Mouse (Mus musculus): ENCODE results near the gene Slc38a4. TPM values are rescaled to one million over a fixed set of nuclear protein-coding genes. Genes with fewer than 3 reads are reported as not detected.

Gene Slc38a4
- total and polyA plus RNA-seq, 3 experiments: 0.13 to 0.51 (median 0.17) TPM

DNA sequence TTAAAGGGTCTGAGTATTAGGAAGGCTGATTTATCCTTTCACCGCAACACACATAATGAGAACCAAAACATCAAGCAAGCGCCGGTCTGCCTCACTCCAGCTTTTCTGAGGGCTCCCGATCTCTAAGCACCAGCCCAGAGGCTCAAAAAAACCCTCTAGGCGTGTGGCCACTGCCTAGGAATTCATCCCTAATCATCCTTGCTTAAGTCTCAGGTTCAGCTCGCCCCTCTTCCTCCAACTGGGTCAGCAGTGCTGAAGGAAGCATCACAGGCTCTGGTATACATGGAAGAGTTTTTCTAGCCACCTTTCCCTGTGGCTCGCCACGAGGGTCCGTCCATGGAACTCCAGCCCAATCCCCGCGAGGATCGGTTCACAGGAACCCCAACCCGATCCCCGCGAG is 1.6 kb downstream of the Slc38a4 start:
- DNase-seq (ENCODE audit: extremely low read depth): no peak
- no peak overlapping the region for H3K4me3 ChIP-seq (replicated peaks in 1 of 3; ENCODE audit: low read depth in 2 of 3, low read length in 2 of 3, poor library complexity in 1 of 3)
- no peak overlapping the region for H3K9ac ChIP-seq (ENCODE audit: insufficient read depth, low read depth)
- dilution Hi-C loops (cut with MboI; ENCODE audit: extremely low pct_ligation_motif_present, extremely low pct_unique_long_range_greater_than_20kb, low sequenced_read_pairs): no loop called here
- H3K27ac ChIP-seq (ENCODE audit: insufficient read depth, low read depth): no peak overlapping the region
- TF ChIP-seq MXI1 (IDR thresholded peaks at IDR 0.05; ENCODE audit: low read depth, low read length) (no peak), ETS1 (conservative IDR thresholded peaks at IDR 0.05; ENCODE audit: low read depth, low read length) (no peak), ZNF384 (IDR thresholded peaks at IDR 0.05; ENCODE audit: low read depth, low read length) (no peak), ZC3H11A (IDR thresholded peaks at IDR 0.05; ENCODE audit: low read depth, low read length) (no peak), RCOR1 (conservative IDR thresholded peaks at IDR 0.05; ENCODE audit: low read depth, low read length) (no peak), E2F4 (IDR thresholded peaks at IDR 0.05; ENCODE audit: insufficient replicate concordance, low read depth, low read length) (no peak), SMC3 (IDR thresholded peaks at IDR 0.05; ENCODE audit: low read depth, low read length) (no peak), MAX (IDR thresholded peaks at IDR 0.05; ENCODE audit: low read length) (no peak), TBP (conservative IDR thresholded peaks at IDR 0.05; ENCODE audit: low read depth, low read length) (no peak), IRF4 (IDR thresholded peaks at IDR 0.05; ENCODE audit: low read depth, low read length) (no peak), PAX5 (IDR thresholded peaks at IDR 0.05; ENCODE audit: low read length) (no peak), NELFE (IDR thresholded peaks at IDR 0.05; ENCODE audit: low read depth, low read length) (no peak)
- H3K9me3 ChIP-seq (replicated peaks; ENCODE audit: low read length): peaks cover 14% of the 10 kb centered on the region
- H3K4me1 ChIP-seq (ENCODE audit: control insufficient read depth in 1 of 2, insufficient read depth in 2 of 2): peaks cover 0 to 3% of the 10 kb centered on the region in 2 experiments; a peak in 2 of 4 replicates
- in situ Hi-C loops (cut with MboI; ENCODE audit: low pct_ligation_motif_present, low pct_unique_long_range_greater_than_20kb, low sequenced_read_pairs): no loop called here
- no peaks in the 10 kb centered on the region for H3K27me3 ChIP-seq (replicated peaks)
- H3K4me2 ChIP-seq (ENCODE audit: insufficient read depth, low read depth, poor library complexity, severe bottlenecking): no peak overlapping the region
- H3K36me3 ChIP-seq (replicated peaks in 1 of 2; ENCODE audit: control insufficient read depth in 1 of 2, insufficient read depth in 1 of 2, low read length in 1 of 2): no peaks in the 10 kb centered on the region
- no peaks in the 10 kb centered on the region for H3K79me2 ChIP-seq (replicated peaks; ENCODE audit: control insufficient read depth, extremely low read depth, insufficient read depth, poor library complexity, severe bottlenecking)

DNA sequence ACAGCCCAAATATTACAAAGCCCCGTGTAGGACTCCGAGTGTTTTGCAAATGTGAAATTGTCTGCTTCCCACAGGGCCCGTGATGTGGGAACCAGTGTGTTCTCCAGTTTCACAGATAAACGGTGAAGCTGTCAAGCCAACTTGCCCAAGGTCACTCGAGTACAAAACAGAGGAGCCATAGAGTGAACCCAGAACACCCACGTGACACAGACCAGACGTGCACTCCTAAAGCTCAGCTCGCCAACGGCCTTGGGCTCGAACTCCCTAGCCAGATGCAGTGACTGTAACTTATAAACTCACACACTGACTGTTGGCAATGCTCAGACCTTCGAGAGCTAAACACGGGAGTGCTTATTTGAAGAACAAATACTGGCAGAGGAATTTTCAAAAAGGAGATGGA is 5.3 kb downstream of the Slc38a4 start:
- Histone ChIP-seq H3K79me2 (replicated peaks; ENCODE audit: control insufficient read depth, extremely low read depth, insufficient read depth, poor library complexity, severe bottlenecking) (no peaks in the 10 kb centered on the region), H3K4me1 (ENCODE audit: control insufficient read depth in 1 of 2, insufficient read depth in 2 of 2) (no peaks in the 10 kb centered on the region), H3K27me3 (replicated peaks) (no peaks in the 10 kb centered on the region), H3K27ac (ENCODE audit: insufficient read depth, low read depth) (no peak overlapping the region), H3K4me2 (ENCODE audit: insufficient read depth, low read depth, poor library complexity, severe bottlenecking) (no peak overlapping the region), H3K9ac (ENCODE audit: insufficient read depth, low read depth) (no peak overlapping the region), H3K4me3 (replicated peaks in 1 of 3; ENCODE audit: low read depth in 2 of 3, low read length in 2 of 3, poor library complexity in 1 of 3) (no peak overlapping the region), H3K36me3 (replicated peaks in 1 of 2; ENCODE audit: control insufficient read depth in 1 of 2, insufficient read depth in 1 of 2, low read length in 1 of 2) (no peaks in the 10 kb centered on the region), H3K9me3 (replicated peaks; ENCODE audit: low read length) (peaks cover 14% of the 10 kb centered on the region)
- TF ChIP-seq CHD2 (IDR thresholded peaks at IDR 0.05; ENCODE audit: low read length): no peak
- TF ChIP-seq MXI1 (IDR thresholded peaks at IDR 0.05; ENCODE audit: low read depth, low read length): no peak
- no peak for TF ChIP-seq CTCF (conservative IDR thresholded peaks at IDR 0.05 in 1 of 2, IDR thresholded peaks at IDR 0.05 in 1 of 2; ENCODE audit: low read depth in 2 of 2, low read length in 2 of 2)
- TF ChIP-seq MAZ (IDR thresholded peaks at IDR 0.05; ENCODE audit: low read depth, low read length): no peak
- no peak for TF ChIP-seq POLR2AphosphoS2 (IDR thresholded peaks at IDR 0.05; ENCODE audit: low read depth, low read length)
- no peak for TF ChIP-seq ZKSCAN1 (IDR thresholded peaks at IDR 0.05; ENCODE audit: borderline replicate concordance, low read depth, low read length)
- TF ChIP-seq POLR2A (IDR thresholded peaks at IDR 0.05; ENCODE audit: low read depth, low read length): no peak
- no peak for TF ChIP-seq TCF12 (IDR thresholded peaks at IDR 0.05; ENCODE audit: low read depth, low read length)
- no peak for TF ChIP-seq IRF4 (IDR thresholded peaks at IDR 0.05; ENCODE audit: low read depth, low read length)
- no peak for TF ChIP-seq NELFE (IDR thresholded peaks at IDR 0.05; ENCODE audit: low read depth, low read length)
- no peak for TF ChIP-seq EP300 (IDR thresholded peaks at IDR 0.05; ENCODE audit: low read length)
- no peak for TF ChIP-seq MEF2A (IDR thresholded peaks at IDR 0.05; ENCODE audit: borderline replicate concordance, low read depth, low read length)
- no peak for TF ChIP-seq ELF1 (IDR thresholded peaks at IDR 0.05; ENCODE audit: low read depth, low read length)
- TF ChIP-seq MAX (IDR thresholded peaks at IDR 0.05; ENCODE audit: low read length): no peak
- no peak for TF ChIP-seq KAT2A (IDR thresholded peaks at IDR 0.05; ENCODE audit: insufficient replicate concordance, low read length)
- TF ChIP-seq HCFC1 (IDR thresholded peaks at IDR 0.05; ENCODE audit: low read depth, low read length): no peak
- no peak for TF ChIP-seq ZC3H11A (IDR thresholded peaks at IDR 0.05; ENCODE audit: low read depth, low read length)
- in situ Hi-C loops (cut with MboI; ENCODE audit: low pct_ligation_motif_present, low pct_unique_long_range_greater_than_20kb, low sequenced_read_pairs) (no loop called here), dilution Hi-C loops (cut with MboI; ENCODE audit: extremely low pct_ligation_motif_present, extremely low pct_unique_long_range_greater_than_20kb, low sequenced_read_pairs) (no loop called here)
- no peak for DNase-seq (ENCODE audit: extremely low read depth)
